Mouse (Mus musculus) right cerebral cortex, postnatal 14 days (tissue): ENCODE data around the gene Zc3h12b.
"Not testable (repeated sequence)": the region's sequence is repeated elsewhere in the genome, so short reads cannot be mapped to it uniquely, and the experiment has no call there.

ENCODE experiments used
- DNase-seq: peaks from one replicate; pipeline ENCODE4 v3.0.0; 2022

The Zc3h12b gene

DNA sequence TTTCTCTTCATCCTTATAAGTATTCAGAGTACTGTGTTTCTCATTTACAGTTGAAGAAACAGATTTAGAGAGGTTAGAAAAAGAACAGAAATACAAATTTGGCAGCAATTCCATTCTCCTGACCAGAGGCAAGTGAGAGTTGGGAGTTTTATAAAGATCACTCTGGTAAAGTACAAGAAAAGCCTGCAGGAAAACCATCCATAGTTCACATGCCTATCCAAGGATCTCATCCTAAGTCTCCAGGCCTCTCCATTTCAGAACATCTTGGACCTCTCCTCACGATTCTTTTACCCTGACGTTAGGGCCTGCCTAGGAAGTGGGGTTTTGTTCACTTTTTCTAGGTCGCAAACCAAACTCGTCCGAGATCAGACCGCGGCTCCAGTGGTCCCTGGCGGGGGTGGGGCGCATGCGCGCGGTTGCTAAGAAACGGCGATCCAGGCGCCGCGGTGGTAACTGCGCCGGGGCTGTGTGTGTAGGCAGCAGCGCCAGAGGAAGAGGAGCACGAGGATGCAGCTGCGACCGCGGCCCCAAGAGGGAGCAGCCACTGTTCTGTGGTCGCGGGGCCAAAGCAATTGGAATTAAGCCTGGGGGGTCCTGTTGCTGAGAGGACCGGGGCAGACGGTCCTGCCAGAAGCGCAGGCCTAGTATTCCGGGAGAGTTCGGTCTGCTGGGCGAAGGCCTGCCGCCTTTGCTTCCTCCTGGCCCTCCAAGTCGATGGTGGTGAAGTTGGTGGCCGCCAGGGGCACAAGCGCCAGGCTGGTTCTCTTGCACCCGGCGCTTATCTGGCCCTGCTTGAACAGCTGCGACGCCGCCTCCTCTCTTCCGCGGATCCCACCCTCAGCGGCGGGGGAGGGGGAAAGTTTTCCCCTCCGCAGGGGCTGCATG lies at the start of gene Zc3h12b:
Gene Zc3h12b, plus strand, starts transcription at position 452 of the 885 bp plus-strand sequence.
- DNase-seq = peak; percentile 71

DNA sequence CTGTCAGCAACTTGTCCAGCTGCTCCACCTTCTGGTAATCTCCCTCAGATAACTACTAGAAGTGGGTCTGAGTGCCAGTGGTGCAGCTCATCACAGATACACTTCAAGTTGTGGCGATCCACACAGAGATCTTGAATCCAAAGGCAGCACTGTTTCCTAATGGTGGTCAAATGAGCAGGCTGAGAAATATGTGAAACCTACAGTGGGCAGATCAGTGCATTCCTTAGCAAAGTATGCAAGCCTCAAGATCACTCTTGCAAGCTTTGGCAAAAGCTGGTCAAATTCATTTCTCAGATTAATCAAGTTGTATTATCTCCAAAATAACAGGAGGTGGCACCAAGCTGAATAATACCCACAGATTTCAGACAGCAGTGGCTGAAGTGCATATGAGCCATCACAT lies 29.3 kb upstream of the Zc3h12b start:
- DNase-seq = no peak

DNA sequence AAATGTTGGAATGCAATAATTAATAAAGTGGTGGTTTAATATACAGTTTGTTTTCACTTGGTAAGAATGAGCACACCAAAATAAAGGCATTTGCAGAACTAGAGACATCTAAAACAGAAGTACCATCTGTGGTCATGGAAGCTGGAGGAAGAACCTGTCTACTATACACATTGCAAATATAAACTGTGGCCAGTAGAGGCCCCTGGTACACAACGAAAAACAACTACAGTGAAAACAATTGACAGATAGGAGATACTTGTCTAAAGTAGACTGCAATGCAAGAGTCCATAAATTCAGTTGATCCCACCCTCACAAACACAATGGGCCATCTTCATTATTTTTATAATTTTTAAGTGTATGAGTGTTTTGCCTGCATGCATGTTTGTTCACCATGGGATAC lies 24.4 kb upstream of the Zc3h12b start:
- DNase-seq = no peak

DNA sequence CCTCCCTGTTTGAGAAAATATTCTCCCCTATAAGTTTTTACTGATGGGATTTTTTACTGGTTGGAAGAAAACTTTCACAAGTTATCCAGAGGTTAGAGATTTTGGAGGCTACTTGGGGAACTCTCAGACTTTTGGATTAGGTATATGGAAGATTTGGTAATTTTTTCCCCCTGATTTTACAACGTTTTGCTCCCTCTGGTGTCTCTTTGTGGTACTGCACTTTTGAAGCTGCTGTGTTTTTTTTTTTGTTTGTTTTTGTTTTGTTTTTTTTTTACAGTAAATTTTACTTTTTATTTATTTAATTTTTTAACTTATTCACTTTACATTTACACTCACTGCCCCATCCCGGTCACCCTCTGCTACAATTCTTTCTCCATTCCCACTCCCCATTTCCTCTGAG lies 26.8 kb downstream of the Zc3h12b start:
- peak; percentile 5 for DNase-seq

DNA sequence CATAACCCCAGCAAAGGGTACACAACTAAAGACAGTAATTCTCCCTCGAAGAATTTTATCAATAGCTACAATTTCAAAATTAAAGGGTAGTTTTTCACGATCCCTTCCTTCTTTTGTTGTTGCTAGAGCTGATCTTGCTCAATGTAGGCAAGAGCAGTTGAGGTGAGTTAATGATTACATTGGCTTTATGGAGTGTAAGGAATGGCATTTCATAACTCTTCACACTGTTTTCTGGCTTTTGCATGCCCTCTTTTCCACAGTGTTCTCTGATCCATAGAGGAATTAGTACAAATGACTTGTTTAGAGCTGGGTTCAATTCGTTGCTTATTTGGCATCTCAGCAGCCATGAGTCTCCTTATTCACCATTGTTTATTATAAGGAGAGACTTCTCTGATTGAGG lies 84.4 kb downstream of the Zc3h12b start:
- no peak for DNase-seq

DNA sequence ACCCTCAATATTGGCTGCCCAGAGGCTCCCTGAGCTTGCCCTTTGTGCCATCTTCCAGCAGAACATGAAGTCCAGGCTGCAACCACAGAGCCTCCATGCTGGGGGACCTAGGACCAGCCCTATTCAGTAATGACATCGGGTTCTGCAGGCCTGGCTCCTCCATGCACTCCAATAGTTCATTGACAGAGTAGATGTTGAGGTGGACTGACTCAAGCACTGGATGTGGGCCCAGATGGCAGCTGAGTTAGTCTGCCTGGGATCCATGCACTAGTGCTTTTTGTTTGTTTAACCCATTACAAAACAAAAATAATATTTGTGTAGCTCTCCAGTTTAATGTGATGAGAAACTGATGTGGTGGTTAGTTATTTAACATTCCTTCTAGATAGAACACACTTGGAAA lies 90.3 kb downstream of the Zc3h12b start:
- DNase-seq = no peak

DNA sequence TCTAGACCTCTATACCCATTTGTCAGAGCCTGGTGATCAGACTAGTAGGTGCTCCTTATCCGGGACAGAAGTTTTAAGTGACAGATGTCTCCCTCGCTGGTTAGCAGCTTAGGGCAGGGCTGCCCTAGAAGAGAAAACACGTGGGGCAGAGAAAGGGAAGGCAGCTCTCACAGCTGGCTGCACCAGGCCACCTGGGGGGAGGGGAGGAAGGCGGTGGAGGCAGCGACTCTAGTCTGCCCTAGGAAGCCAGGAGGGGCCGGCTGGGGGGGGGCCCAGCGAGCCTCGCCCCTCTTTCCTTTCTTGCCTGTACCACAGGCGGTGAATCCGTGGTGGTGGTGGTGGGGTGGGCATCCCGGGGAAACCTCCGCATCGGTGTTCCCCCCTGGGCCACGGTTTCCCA lies 141.3 kb downstream of the Zc3h12b start:
- DNase-seq = no peak

DNA sequence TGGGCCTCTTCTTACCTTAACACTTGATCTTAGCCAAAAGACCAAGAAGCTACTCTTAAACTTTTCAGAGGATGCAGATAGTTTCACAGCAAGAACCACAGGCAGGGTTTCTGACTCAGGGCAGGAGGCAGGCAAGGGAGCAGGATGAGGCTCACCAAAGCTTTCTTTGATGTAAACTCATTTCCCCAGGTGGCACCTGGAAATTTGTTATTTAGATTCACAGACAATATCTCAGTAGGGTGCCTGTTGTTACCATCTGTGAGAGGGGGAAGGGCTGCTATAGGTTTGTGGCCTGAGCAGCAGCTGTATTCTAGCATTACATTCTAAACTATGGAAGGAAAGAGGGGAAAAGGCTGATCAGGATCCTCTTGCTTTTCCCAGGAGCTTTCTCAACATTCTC lies 169.6 kb downstream of the Zc3h12b start:
- DNase-seq = no peak

DNA sequence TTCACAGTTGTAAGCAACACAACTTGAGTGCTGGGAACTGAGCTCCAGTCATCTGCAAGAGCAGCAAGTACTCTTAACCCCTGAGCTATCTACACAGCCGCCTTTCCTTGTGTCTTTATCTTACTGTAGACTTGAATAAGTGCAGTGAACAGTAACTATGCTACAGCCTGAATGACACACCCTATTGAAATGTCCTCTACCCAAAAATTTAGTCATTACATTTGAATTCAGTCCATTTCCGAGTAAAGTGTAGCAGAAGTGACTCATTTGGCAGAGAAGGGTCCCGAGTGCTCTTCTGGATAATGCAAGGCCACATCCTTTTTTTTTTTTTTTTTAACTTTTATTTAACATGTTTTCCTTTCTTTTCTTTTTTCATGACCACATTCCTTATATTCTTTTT lies 191.2 kb downstream of the Zc3h12b start:
- DNase-seq = no peak

DNA sequence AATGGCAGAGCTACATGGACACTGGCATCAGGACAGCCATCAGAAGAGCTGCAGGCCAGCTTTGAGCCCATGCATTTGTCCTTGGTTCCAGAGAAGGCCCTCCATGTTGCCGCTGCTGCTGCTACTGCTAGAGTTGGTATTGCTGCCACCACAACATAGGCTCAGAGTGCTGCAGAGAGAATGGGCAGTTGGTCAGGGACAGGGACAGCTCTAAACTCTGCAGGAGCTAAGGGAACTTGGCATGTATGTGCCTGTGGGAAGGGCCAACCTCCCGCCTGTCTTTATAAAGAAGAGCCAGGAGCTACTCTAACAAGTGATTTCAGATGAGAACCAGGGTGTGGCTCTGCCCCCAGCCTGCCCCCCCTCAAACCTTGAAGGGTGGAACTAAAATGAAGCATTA lies 224.0 kb downstream of the Zc3h12b start:
- DNase-seq = no peak

DNA sequence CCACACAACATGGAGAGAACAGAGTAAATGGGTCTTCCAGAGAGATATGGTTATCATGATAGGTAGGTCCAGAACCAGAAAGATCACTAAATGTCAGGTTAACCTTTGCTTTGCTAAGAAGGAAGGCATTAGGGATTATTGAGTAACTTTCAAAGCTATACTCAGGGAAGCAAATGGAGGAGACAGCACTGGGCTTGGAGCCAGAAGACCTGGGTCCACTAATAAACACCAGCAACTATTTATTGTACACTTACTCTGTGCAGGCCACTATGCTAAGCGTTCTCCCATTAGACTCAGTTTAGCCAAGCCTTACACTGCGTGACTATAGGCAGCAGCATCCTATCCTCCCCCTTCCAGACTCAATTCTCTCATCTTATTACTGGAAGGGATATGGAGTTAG lies 234.0 kb downstream of the Zc3h12b start:
- no peak for DNase-seq

DNA sequence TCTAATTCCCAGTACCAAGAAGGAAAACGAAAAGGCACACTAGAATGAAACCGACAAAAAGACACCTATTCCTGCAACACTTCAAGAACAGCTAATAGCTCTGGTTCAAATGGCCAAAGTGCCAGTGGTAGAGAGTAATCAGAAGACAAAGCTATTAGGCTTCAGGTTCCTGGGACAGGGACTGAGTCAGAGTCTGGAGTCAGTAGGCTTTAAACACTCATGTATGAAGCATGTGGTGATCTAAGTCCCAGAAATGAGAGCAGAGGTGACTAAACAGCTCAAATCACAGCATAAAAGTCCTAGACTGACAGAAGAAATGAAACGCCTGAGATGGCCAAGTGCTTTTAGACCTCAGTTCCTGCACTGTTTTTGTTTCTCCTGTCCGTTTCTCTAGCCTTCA lies 236.7 kb downstream of the Zc3h12b start:
- no peak for DNase-seq

DNA sequence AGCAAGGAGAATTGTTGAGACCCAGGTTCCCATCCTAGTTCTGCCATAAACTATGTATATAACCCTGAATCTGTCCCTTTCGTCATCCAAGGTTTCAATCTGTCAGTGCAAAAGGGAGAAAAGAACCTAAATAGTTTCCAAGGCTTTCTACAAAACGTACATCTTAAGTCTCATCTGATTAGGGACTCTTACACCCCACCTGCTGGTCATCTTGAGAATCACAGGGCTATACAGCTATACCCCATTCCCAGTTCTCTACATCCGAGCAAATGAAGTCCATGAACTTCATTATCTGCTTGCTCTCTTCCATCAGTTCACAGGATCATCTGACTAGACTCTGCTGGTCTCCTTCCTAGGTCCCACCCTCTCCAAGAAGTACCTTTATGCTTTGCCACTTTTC lies 239.3 kb downstream of the Zc3h12b start:
- DNase-seq = peak; percentile 45

DNA sequence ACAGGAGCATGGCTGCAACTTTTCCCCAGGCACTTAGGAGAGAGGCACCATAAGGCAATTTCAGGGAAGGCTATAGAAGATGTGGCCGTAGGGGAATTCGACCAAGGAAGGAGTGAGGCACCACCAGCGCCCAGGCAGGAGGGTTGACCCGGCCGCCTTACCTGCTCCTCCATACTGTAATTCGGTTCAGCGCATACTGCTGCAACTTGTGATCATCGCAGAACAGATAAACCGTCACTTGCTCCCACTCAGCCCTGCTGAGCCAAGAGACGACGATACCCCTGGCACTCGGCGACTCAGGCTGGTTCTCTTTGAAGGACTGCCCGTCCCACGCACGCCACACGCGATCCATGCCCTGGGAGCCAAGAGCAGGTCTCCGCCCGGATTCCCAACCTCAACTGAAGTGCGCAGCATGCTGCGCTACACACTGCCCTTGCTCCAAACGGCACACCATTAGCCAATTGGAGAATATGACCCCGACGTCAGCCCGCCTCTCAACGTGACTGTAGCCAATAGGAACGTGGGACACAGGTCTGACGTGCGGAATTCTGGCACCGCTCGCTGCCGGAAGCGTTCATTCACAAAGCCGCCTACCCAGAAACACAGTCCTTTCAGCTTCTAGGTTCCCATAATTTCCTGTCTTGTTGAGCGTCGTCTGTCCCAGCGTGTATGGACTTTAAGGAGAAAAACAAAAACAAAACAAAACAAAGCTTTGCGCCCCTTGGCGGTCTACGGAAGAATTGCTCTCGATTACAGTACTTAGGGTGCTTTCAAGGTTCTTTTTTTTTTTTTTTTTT lies 245.2 kb downstream of the Zc3h12b start, which contains the start of gene Las1l:
Gene Las1l, minus strand, starts transcription at position 466 of the 797 bp plus-strand sequence.
- peak; percentile 83 for DNase-seq

DNA sequence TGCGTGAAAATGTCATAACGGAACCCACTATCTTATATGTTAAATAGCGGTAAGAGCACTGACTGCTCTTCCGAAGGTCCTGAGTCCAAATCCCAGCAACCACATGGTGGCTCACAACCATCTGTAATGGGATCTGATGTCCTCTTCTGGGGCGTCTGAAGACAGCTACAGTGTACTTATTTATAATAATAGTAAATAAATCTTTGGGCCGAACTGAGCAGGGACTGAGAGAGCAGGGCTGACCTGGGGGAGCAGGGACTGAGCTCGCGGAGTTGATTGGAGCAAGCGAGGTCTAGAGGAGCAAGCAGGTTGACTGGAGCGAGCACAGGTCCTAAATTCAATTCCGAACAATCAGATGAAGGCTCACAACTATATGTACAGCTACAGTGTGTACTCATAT lies 246.0 kb downstream of the Zc3h12b start:
- not testable (repeated sequence) for DNase-seq

DNA sequence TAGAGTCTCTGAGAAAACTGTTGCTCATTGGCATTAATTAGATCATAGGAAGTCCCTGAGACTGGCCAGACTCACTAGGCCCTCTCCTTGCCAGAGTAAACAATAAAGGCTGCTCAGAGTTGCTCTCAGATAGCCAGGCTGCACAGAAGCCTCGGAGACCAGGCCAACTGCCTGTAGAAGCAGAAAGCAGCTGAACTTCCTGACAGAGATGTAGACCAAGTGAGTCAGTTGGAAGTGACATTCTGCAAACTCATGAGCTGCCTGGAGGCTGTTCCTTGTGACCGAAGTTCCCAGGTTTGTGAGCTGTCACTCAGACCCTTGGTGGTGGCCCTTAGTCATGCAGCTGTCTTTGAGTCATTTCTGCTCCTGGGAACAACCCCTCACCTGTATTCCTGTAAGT lies 251.9 kb downstream of the Zc3h12b start:
- no peak for DNase-seq

DNA sequence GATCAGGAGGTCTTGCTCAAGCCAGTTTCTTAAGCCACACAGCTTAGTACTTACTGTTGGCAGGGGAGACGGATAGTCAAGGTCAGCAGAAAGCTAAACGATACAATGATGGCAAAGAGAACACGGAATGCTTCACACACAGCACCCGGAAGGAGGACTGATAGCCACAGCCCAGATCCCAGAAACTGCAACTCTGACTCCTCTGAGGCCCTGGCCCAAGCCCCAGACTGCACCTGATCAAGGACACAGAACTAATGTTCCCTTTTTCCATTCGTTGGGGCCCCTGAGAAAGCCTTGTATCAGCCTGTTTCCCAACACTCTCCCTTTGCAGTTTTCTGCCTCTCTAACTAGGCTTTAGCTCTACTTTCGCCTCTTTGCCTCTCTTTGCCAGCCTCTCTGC lies 253.6 kb downstream of the Zc3h12b start:
- DNase-seq = no peak

DNA sequence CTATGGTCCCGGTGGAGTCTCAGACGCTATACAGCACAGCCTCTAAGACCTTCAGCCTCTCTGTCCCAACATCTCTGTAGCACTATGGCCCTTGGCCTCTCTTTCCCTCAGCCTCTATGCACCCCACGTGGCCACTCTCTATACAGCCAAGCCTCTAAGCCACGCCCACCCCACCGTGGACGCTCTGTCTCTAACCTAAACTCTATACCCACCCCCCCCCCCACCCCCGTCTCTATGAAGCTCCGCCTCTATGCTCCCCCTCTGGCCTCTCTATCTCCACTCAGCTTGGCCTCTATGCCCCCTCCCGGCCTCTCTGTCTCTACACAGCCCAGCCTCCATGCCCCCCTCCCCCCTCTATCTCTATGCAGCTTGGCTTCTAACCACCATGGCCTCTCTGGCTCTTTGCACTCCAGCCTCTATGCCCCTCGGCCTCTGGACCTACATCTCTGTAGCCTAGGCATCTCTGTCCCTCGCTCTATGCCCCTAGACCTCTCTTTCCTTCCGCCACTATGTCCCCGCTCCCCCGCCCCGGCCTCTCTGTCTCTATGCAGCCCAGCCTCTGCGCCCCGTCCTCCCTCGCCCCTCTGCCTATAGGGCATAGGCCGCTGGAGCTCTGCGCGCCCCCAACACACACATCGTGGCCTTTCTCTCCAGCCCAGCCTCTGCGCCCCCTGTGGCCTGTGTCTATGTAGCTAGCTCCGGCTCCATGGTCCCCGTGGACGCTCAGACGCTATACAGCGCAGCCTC lies 256.5 kb downstream of the Zc3h12b start:
- peak; percentile 11 for DNase-seq

DNA sequence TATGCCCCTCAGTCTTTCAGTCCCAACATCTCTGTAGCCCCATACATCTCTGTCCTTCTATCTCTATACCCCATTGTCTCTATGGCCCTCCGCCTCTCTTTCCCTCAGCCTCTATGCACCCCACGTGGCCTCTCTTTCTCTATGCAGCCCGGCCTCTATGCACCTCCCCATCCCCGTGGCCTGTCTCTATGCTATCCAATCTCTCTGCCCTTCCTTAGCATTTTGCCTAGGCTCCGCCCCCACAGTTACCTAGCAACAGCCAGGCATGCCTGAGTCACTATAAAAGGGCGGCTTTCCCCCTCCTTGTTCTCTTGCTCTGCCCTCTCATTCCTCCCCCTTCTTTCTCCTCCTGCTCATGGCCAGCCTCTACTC lies 257.1 kb downstream of the Zc3h12b start:
- DNase-seq = peak; percentile 54

DNA sequence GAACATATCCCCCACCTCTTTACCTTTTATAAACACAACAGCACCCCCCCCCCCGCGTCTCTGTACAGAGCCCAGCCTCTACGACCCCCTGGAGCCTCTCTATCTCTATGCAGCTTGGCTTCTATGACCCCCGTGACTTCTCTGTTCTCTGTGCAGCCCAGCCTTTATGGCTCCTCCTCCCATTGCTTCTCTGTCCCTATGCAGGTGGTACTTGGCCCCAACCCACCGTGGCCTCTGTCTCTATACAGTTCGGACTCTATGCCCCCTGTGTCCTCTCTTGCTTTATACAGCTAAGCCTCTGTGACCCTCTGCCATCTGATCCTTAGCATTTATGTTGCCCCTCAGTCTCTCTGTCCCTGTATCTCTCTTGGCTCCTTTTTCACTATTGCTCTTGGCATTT lies 257.6 kb downstream of the Zc3h12b start:
- DNase-seq = no peak

DNA sequence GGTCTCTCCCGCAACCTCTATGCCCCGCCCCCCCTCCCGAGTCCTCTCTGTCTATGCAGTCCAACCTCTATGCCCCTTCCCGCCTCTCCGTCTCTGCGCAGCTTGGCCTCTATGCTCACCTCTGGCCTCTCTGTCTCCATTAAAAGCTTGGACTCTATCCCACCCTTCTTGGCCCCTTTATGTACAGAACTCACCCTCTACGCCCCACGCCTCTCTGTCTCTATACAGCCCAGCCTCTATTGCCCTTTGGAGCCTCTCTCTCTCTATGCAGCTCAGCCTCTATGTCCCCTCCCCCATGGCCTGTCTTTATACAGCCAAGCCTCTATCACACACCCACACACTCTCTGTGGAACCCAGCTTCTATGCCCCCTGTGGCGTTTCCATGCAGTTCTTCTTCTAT lies 258.5 kb downstream of the Zc3h12b start:
- DNase-seq = no peak
